Mouse (Mus musculus) liver, embryonic 14.5 days (tissue): Measurements from ENCODE around the gene Cdh5. TPM values are rescaled to one million over a fixed set of nuclear protein-coding genes. Genes with fewer than 3 reads are reported as not detected.
A peak's percentile ranks its signal among the peaks of the same experiment; 100 is the strongest.

Experiments used
- ATAC-seq: fragments of 200-750 bp; cut with Nextera tagmentation; 2 replicates; pipeline ENCODE4 v1.8.0; 2017; ENCODE audit warnings: moderate number of reproducible peaks, mild to moderate bottlenecking, moderate library complexity; ENCODE audit not compliant: insufficient read depth
- DNase-seq, 3 experiments: peaks; one replicate each; pipeline ENCODE4 v3.0.0-alpha.2; 2012 to 2013; ENCODE audit warnings: low read depth in 3 of 3, low spot score in 3 of 3
- H3K27ac ChIP-seq: fragments of 300-500 bp; sonication (generic); 2 replicates; pipeline ENCODE4 v1.5.1; 2014; ENCODE audit warnings: moderate library complexity, mild to moderate bottlenecking, control low read depth, inconsistent platforms
- H3K27me3 ChIP-seq: fragments of 300-500 bp; sonication (generic); 2 replicates; pipeline ENCODE4 v1.6.1; 2014; ENCODE audit warnings: mild to moderate bottlenecking, low read length, moderate library complexity; ENCODE audit not compliant: control insufficient read depth, insufficient read depth
- H3K36me3 ChIP-seq: fragments of 300-500 bp; sonication (generic); replicated peaks from 2 replicates; pipeline ENCODE4 v1.6.1; 2014; ENCODE audit warnings: low read depth; ENCODE audit not compliant: control insufficient read depth, insufficient read depth
- H3K4me1 ChIP-seq, 2 experiments: fragments of 200-500 bp in 1 of 2; fragments of 300-500 bp in 1 of 2; sonication (generic) in 1 of 2; replicated peaks; 2 replicates each; pipeline ENCODE4 v1.6.1; 2012 to 2014; ENCODE audit warnings: antibody characterized with exemption in 1 of 2, inconsistent platforms in 1 of 2, low read length in 1 of 2; ENCODE audit not compliant: control insufficient read depth in 2 of 2, insufficient read depth in 2 of 2
- H3K4me2 ChIP-seq: fragments of 300-500 bp; sonication (generic); 2 replicates; pipeline ENCODE4 v1.6.1; 2014; ENCODE audit warnings: low read depth, mild to moderate bottlenecking, control low read depth, moderate library complexity
- H3K4me3 ChIP-seq, 2 experiments: fragments of 200-500 bp in 1 of 2; fragments of 300-500 bp in 1 of 2; sonication (generic) in 1 of 2; 2 replicates each; pipeline ENCODE4 v1.5.1; 2012 to 2014; ENCODE audit warnings: low read depth in 2 of 2, low read length in 2 of 2, mild to moderate bottlenecking in 2 of 2, control low read depth in 1 of 2, inconsistent platforms in 1 of 2, moderate library complexity in 1 of 2; ENCODE audit not compliant: insufficient read depth in 1 of 2
- H3K9ac ChIP-seq: fragments of 300-500 bp; sonication (generic); replicated peaks from 2 replicates; pipeline ENCODE4 v1.6.1; 2014; ENCODE audit warnings: mild to moderate bottlenecking, control low read depth, moderate library complexity
- H3K9me3 ChIP-seq: fragments of 300-500 bp; sonication (generic); 2 replicates; pipeline ENCODE4 v1.6.1; 2016; ENCODE audit warnings: low read length, mixed read lengths; ENCODE audit not compliant: control insufficient read depth
- CTCF ChIP-seq: IDR thresholded peaks from 2 replicates; pipeline ENCODE4 v1.5.1; 2016; ENCODE audit warnings: antibody characterized with exemption, low read depth, control low read depth
- EP300 ChIP-seq: IDR thresholded peaks from 2 replicates; pipeline ENCODE4 v1.6.1; 2016; ENCODE audit warnings: antibody characterized with exemption, low read depth
- WGBS: fragments of 180-500 bp; shearing (Covaris S2); extraction: QIAGEN DNeasy Blood & Tissue Kit; methylation state at CpG from one replicate; pipeline ENCODE4 v1.1.7; 2014; ENCODE audit not compliant: insufficient replicate concordance; 5-methylcytosine and 5-hydroxymethylcytosine counted together
- polyA plus RNA-seq, 2 experiments: library from polyadenylated mRNA; depleted of rRNA in 1 of 2; stranded (reverse) in 1 of 2; unstranded in 1 of 2; fragments of >200 nt; fragmentation: Nextera tagmentation in 1 of 2; extraction: Ambion mirVana in 1 of 2; gene quantifications; 2 replicates each; pipeline versions ENCODE4 v1.2.1 to v1.2.3; 2012 to 2014

Gene Cdh5
- polyA plus RNA-seq, 2 experiments, result 7.3 to 11.3 TPM

GRCm38 (mm10) chr8:104191496-104191895 lies 90.1 kb downstream of the Cdh5 start:
- no peak overlapping the region for H3K4me3 ChIP-seq
- H3K36me3 ChIP-seq, result no peaks in the 10 kb centered on the region
- H3K9me3 ChIP-seq, result no peaks in the 10 kb centered on the region
- TF ChIP-seq EP300 (no peak), CTCF (no peak)
- ATAC-seq, result no peak
- H3K4me2 ChIP-seq, result no peak overlapping the region
- no peaks in the 10 kb centered on the region; a peak in 1 of 4 replicates for H3K4me1 ChIP-seq
- DNase-seq, result peak in 1 of 3 experiments; percentile 4
- no peaks in the 10 kb centered on the region for H3K27me3 ChIP-seq
- WGBS, result 29% methylated on average over 11 of the region's 11 CpGs
- H3K27ac ChIP-seq, result no peak overlapping the region
- H3K9ac ChIP-seq, result no peak overlapping the region

Other genes with a start within 250 kb of the Cdh5 start
- 0.02 and 0.05 TPM in 2 replicates for gene Bean1, start 68.8 kb downstream of the Cdh5 start, polyA plus RNA-seq (2012; rRNA removed)
- gene Bean1, start 68.8 kb downstream of the Cdh5 start, polyA plus RNA-seq (2014; fragmentation: Nextera tagmentation; extraction: Ambion mirVana), result not detected in 2 replicates
- gene Tk2, start 146.9 kb downstream of the Cdh5 start, polyA plus RNA-seq (2012; rRNA removed), result 3.1 and 3.9 TPM in 2 replicates
- 4.9 and 7.0 TPM in 2 replicates for gene Tk2, start 146.9 kb downstream of the Cdh5 start, polyA plus RNA-seq (2014; fragmentation: Nextera tagmentation; extraction: Ambion mirVana)
- 10.2 and 13.6 TPM in 2 replicates for gene Cklf, start 149.2 kb downstream of the Cdh5 start, polyA plus RNA-seq (2012; rRNA removed)
- gene Cklf, start 149.2 kb downstream of the Cdh5 start, polyA plus RNA-seq (2014; fragmentation: Nextera tagmentation; extraction: Ambion mirVana), result 16.5 and 17.9 TPM in 2 replicates
- gene Cmtm2a, start 191.6 kb downstream of the Cdh5 start, polyA plus RNA-seq (2012; rRNA removed), result not detected in 2 replicates
- not detected in 2 replicates for gene Cmtm2a, start 191.6 kb downstream of the Cdh5 start, polyA plus RNA-seq (2014; fragmentation: Nextera tagmentation; extraction: Ambion mirVana)
- gene Gm45711, start 208.5 kb downstream of the Cdh5 start, polyA plus RNA-seq (2012; rRNA removed), result not detected in 2 replicates
- gene Gm45711, start 208.5 kb downstream of the Cdh5 start, polyA plus RNA-seq (2014; fragmentation: Nextera tagmentation; extraction: Ambion mirVana), result not detected in 2 replicates
- not detected in 2 replicates for gene Cmtm1, start 208.5 kb downstream of the Cdh5 start, polyA plus RNA-seq (2012; rRNA removed)
- not detected in 2 replicates for gene Cmtm1, start 208.5 kb downstream of the Cdh5 start, polyA plus RNA-seq (2014; fragmentation: Nextera tagmentation; extraction: Ambion mirVana)
- not detected in 2 replicates for gene Gm11020, start 219.9 kb downstream of the Cdh5 start, polyA plus RNA-seq (2012; rRNA removed)
- gene Gm11020, start 219.9 kb downstream of the Cdh5 start, polyA plus RNA-seq (2014; fragmentation: Nextera tagmentation; extraction: Ambion mirVana), result not detected in 2 replicates
- not detected in 2 replicates for gene Cmtm2b, start 220.6 kb downstream of the Cdh5 start, polyA plus RNA-seq (2012; rRNA removed)
- not detected in 2 replicates for gene Cmtm2b, start 220.6 kb downstream of the Cdh5 start, polyA plus RNA-seq (2014; fragmentation: Nextera tagmentation; extraction: Ambion mirVana)
- 14.0 and 14.3 TPM in 2 replicates for gene Cmtm3, start 237.8 kb downstream of the Cdh5 start, polyA plus RNA-seq (2012; rRNA removed)
- 14.1 and 14.6 TPM in 2 replicates for gene Cmtm3, start 237.8 kb downstream of the Cdh5 start, polyA plus RNA-seq (2014; fragmentation: Nextera tagmentation; extraction: Ambion mirVana)